Mouse (Mus musculus): ENCODE results near the gene Ninl.
A peak's percentile ranks its signal among the peaks of the same experiment; 100 is the strongest.

Gene Ninl

DNA sequence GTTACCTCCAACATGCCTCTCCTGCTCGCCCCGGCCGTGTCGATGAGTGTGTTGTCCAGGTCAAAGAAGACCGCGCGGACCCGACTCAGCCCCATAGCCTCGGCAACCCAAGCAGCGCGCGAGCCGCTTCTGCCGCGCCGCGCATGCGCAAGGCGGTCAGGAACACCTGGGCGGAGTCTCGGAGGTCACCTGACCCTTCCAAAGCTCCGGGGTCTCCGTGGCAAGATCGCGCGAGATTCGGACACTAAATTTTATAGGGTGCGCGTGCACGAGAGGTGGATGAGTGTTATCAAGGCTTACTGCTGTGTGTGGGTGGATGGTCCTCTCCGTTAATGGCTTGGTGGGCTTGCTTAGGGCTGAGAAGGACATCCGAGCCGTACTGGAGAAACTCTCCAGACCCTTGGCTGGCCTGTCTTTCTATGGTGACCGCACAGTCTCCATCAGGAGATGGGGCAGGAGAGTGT lies at the start of gene Ninl, which contains the start of gene Nanp:
Gene Ninl, minus strand, starts transcription at position 151 of the 464 bp plus-strand sequence.
Gene Nanp, minus strand, starts transcription at position 167 of the 464 bp plus-strand sequence.
- peak; percentile 93 to 97 for DNase-seq (ENCODE audit: low spot score in 2 of 2)

DNA sequence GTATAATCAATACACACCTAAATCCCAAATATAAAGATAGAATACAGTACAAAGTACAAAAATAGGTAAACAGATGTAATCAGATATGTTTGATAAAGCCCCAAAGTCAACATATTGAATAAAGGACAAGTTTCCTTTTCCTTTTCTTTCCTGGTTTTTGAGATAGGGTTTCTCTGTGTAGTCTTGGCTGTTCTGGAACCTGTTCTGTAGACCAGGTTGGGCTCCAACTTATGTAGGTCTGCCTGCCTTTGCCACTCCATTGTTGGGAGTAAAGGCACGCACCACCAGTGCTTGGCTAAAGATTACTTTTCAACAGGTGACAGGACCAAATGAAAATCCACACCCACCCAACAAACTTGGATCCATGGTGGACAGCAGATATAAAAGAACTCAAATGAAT lies 17.5 kb upstream of the Ninl start:
- DNase-seq (ENCODE audit: low spot score in 2 of 2), result no peak

DNA sequence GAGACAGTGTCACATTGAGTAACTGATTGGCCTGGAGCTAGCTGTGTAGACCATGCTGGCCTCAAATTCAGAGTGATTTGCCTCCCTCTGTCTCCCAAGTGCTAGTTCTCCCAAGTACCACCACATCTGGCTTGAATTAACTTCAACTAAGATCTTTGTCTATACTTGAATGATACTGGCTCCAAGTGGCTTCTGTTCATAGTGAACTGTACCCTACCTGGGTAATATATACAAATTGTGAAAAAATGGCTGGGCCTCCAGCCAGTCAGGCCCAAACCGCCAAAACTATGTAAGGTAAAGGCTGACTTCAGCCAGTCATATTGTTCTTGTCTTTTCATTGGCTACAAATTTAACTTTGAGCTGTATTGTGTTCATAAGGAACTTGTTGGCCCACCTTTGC lies 1.2 kb upstream of the Ninl start:
- DNase-seq (ENCODE audit: low spot score in 2 of 2), result no peak

DNA sequence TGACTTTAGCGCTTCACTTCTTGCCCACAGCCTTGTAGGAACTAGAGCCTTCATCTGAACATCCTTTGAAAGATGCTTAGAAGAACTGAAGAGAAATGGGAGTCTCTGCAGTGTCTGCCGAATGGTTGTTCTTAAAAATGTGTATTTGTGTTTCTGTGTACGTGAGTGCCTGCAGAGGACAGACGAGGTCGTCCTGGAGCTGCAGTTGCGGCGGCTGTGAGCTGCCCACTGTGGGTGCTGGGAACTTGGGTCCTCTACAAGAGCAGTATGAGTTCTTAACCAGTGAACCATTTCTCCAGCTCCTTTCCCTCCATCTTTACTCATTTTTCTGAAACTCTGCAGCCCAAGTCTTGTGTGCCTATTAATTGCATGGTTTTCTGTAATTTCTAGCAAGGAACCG lies 544 bp upstream of the Ninl start:
- peak in 1 of 2 experiments; percentile 45 for DNase-seq (ENCODE audit: low spot score in 2 of 2)

DNA sequence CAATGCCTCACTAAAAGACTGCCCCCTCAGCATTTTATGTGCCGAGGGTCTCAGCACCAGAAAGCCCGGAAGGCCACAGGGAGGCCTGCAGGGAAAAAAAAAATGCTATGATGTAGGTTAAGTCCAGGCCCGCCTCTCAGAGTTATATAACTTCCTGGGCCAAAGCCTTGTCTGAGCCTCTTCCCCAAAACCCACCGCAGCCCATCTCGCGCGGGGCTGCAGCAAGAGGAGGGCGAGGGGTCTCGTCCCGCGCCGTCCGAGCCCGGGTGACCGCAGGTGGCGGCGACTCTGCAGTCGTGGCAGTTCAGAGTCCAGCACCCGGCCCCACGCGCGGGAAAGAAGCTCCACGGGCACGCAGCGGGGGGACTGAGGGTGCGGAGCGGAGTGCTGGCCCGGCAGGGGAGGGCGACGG lies 365 bp downstream of the Ninl start:
- DNase-seq (ENCODE audit: low spot score in 2 of 2), result no peak

DNA sequence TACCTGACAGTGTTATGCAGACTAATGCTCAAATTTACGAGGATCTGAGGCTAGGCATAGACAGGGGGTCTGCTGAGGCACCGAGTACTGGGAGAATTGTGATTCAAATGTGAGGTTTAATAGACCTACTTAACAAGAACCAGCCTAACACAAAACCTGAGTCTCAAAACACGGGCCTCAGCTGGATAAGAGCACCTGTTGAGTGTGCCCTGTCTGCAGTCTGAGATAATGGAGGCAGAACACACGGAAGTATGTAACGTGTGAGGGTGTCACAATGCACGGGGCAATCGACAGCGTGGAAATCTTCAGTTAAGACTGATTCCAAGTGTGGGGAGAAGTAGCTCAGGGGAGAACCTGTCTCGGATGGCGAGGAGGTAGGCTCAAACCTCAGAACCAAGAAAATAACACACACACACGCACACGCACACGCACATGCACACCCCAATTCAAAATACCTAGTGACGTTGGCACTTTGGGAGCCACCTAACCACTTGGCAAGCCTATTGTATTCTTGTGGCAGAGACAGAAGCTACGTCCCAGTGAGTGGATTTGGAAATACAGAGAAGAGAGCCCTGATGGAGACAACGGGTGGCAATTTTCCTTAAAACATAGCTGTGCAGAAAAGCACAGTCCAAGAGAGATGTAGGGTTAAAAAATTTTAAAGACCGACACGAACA lies 1.2 kb downstream of the Ninl start:
- DNase-seq (ENCODE audit: low spot score in 2 of 2), result peak; percentile 61 to 64

DNA sequence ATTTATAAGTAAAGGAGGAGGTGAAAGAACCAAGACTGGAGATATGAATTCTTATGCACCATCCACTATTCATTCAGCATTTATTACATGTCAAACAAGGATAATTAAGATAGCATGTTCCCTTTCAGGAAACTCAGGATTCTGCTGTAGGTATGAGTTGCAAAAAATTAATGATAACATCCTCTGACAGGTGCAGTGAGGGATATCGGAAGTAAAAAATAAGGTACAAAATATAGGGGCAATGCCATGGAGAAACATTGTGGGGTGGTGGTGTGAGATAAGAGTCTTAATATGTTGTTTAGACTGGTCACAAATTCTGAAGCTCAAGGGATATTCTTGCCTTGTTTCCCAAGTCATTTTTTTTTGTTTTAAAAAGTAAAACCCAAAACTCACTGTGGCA lies 1.9 kb downstream of the Ninl start:
- DNase-seq (ENCODE audit: low spot score in 2 of 2), result no peak

DNA sequence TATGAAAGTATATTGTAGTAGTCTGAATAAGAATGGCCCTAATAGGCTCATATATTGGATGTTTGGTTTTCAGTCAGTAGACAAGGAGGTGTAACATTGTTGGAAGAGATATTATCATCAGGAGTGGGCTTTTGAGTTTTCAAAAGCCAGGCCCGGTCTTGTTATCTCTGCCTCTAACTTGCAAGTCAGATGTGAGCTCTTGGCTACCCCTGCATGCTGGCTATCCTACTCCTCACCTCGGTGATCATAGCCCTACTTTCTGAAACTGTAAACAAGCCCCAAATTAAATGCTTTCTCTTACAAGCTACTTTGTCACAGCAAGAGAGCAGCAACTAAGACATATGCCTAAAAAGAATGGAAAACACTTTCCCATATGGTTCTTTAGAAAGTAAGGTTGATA lies 2.5 kb downstream of the Ninl start:
- no peak for DNase-seq (ENCODE audit: low spot score in 2 of 2)

DNA sequence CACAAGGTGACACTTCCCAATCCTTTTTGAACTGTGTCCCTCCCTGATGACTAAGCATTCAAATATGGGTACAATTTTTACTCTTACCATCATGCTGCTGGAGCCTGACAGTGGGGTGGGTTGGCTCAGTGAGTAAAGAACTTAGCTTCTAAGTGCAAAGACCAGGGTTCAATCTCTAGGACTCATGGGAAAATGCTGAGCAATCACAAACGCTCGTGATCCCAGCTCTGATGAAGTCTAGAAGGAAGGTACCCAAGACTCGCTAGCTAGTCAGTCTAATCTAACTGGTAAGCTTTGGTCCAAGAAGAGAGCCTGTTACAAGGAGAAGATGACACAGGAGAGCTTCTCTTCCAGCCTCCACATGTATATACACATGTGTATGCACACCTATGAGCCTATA lies 4.7 kb downstream of the Ninl start:
- DNase-seq (ENCODE audit: low spot score in 2 of 2), result no peak

DNA sequence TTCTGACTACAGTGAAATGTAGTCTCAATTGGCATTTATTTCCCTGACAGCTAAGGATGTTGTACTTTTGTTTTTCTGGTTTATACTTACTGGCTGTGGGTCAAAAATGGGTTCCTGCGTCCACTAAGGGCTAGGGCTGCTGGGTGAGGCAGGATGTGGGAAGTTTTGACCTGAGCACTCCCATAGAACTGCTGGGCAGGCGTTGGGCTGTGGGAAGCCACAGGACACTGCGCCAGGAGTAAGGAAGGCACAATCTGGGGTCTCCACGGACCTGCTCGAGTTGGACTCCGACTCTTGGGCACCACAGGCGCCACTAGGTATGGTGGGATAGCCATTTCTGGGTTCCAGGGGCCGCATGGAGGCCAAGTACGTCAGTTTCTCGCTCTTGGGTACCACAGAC lies 18.0 kb downstream of the Ninl start:
- DNase-seq (ENCODE audit: low spot score in 2 of 2), result no peak

DNA sequence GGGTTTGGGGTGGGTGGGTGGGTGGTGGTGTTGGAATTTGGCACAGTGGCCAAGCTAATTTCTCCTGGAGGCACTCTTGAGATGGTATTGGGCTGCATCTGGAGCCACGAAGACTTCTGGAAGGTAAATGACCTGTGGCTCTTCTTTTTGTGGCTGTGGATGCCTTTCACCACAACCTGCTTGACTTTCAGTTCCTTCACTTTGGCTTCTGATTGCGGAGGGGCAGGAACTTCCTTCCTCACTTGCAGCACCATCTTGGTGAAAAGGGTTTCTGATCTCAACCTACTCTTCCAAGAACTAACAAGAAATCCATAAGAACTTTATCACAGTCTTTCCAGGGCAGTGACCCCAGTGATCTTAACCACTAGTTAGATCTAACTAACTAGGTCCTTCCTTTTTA lies 23.9 kb downstream of the Ninl start:
- DNase-seq (ENCODE audit: low spot score in 2 of 2), result no peak

DNA sequence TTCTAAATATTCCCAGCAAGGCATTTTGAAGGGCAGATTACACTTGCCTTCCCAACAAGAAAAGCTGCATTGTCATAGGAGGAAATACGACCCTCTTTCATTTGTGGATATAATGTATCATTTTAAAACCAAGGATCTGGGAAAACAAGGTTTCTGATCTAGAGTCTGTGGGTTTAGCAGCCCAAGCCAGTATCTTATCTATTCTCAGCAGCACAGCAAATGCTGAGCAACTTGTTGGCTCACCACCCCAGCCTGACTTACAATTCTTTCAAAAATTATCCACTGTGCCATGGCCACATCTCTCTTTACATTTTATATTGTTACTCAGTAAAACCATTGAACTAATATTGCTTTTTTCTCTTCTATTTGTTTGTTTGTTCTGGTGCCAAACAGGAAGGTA lies 27.9 kb downstream of the Ninl start:
- DNase-seq (ENCODE audit: low spot score in 2 of 2), result no peak

DNA sequence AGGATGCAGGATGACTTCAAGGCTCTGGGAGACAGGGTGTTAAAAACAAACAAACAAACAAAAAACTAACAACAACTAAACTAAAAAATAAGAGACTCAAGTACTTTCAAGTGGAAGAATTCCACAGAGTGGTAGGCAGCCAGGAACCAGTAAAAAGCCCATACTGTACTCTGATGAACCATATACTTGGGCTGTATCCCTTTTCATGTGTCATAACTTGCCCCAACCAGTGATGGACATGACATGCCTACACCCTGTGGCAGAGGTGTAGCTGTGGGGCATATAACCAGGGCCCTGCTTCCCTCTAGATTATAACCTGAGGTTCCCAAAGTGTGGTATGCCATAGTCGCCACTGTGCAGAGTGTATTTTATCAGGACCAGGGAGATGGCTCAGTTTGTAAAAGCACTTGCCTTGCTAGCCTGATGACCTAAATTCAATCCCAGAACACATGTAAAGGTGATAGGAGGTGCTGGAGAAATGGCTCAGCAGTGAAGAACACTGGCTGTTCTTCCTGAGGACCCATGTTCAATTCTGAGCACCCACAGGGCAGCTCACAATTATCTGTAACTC lies 29.6 kb downstream of the Ninl start:
- DNase-seq (ENCODE audit: low spot score in 2 of 2), result peak in 1 of 2 experiments; percentile 34

DNA sequence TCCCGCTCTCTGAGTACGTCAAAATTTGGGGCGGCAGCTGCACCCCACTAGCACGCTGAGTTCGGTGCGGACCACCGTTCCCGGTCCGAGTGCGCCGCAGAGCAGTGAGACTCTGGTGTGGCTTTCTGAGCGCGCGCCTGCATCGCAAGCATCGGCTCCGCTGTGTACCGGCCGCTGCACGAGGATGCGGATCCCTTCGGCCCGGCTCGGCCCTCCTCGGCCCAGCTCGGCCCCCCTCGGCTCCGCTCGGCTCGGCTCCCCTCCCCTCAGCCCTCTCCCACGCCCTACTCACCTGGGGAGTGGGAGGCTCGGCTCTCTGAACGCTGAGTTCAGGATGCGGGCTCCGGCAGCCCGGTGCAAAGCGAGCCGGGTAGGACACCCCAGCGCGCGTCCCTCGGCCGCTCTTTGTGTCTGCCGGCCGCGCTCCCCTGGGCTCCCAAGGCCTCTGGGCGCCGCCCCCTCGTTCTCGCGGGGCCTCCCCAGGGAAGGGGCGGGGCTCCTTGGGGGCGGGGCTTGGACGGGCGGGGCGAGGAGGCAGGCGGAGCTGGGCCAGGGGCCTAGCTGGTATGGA lies 30.2 kb downstream of the Ninl start:
- peak; percentile 81 to 87 for DNase-seq (ENCODE audit: low spot score in 2 of 2)

DNA sequence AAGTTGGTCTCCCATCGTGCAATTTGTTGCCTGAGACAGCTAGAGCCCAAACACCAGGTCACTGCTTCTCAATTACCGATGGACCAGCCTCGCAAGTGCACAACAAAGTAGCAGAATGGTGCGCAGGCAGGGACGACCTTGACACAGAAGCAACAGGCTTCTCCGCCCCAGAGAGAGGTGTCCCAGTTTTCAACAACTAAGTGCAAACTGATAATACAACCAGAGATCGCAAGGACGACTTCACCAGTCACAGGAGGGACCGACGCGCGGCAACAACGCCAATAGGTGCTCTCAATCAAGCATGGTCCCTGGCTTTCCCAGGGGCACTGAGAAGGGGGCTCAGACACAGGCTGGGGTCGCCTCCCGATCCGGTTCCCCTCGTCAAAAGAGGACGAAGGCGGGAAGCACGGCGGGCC lies 30.7 kb downstream of the Ninl start:
- no peak for DNase-seq (ENCODE audit: low spot score in 2 of 2)

DNA sequence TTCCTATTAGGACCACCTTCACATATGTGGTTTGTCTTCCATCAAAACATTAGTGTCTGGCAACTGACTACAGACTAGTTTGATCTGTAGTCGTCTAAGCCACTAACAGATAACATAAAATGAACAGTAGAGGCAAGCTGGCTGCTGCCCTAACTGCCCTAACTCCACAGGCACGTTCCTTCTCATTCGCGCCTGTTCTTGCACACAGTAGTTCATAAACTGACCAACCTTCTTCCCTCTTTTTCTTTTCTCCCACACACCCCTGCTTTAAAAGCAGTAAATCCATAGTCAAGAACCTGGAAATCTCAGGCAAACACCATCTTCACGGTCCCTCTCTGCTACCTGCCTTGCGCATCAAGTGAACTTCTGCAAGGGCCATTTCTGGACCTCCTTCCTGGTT lies 31.2 kb downstream of the Ninl start:
- DNase-seq (ENCODE audit: low spot score in 2 of 2), result no peak

DNA sequence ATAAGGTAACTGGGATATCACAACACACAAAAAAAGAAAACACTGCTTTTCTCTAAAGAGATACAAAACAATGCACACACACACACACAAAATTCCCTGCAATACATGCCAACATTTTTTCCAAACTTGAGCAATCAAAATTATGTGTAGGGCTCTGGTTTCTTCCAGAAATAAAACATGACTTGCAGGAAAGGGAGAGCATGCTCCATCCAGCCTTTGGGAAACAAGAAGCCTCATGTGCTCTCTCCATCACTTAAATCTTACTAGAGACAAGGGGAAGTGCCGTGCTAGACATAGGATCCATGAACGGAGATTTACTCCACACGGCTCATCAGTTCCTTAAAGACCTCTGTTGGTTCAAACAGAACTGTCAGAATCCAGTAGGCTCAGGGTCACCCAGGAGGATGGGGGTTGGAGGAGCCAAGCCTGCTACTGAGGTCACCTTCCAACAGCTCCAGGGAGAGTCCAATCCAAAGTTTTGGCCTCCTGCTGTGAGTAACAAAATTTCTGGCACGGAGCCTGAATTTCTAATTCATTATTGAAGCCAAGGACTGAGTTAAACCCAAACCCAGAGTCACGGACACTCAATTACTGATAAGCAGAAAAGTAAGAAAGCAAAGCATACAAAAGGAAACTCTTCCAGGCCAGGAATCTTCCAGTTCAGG lies 32.8 kb downstream of the Ninl start:
- no peak for DNase-seq (ENCODE audit: low spot score in 2 of 2)

DNA sequence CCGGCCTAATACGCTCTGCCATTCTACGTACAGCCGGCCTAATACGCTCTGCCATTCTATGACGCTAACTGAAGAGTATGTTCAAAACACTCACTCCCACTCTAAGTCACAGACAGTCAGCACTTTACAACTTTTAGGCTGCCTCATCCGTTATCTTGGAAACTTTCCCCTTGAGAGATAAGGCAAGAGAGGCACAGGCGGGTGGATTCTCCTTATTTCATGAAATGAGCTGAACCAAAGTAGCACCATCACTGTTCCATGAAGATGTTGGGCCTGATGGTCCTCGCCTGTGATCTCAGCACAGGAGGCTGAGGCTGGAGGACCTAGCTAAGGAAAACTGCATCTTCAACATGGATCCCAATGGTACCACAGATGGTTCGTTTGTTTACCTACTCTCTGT lies 34.8 kb downstream of the Ninl start:
- DNase-seq (ENCODE audit: low spot score in 2 of 2), result no peak

DNA sequence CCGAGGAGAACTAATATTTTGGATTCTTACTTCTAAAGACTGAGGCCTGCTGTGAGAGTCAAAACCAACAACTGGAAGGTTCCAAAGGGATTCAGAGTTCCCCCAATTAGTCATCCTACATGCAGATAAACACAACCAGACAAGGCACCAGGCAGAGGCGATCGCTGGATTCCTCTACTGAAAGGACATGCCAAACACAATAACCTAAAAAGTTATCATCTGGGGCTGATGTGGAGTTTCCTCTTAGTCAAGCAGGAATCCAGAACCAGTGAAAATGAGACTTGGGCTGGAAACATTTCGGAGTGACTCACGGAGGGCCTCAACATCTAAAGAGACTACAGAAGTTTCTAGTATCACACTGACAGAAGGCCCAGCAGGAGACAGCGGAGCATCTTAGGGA lies 35.4 kb downstream of the Ninl start:
- DNase-seq (ENCODE audit: low spot score in 2 of 2), result no peak

DNA sequence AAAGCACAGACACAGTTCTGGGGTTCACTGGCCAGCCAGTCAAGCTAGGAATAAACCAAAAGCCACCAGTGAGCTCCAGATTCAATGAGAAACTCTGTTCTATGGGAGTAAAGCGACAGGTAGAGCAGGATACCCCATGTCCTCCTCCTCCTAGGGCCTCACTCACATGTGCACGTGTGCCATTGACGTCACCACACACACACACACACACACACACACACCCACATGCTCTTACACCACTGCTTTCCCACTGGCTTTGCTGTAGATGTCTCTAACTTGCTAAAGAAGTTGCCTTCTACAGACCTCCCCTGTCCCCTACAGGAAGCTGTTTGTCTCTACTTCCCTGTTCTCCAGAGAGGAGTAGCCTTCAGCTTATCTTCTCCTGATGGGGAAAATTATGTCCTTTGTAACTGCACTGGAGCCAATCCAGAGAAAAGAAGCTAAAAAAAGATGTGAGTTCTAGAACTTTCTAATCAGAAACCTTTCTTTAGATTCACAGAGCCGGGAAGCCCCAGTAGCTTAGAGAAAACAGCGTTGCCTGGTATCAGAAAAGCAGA lies 37.5 kb downstream of the Ninl start:
- no peak for DNase-seq (ENCODE audit: low spot score in 2 of 2)

DNA sequence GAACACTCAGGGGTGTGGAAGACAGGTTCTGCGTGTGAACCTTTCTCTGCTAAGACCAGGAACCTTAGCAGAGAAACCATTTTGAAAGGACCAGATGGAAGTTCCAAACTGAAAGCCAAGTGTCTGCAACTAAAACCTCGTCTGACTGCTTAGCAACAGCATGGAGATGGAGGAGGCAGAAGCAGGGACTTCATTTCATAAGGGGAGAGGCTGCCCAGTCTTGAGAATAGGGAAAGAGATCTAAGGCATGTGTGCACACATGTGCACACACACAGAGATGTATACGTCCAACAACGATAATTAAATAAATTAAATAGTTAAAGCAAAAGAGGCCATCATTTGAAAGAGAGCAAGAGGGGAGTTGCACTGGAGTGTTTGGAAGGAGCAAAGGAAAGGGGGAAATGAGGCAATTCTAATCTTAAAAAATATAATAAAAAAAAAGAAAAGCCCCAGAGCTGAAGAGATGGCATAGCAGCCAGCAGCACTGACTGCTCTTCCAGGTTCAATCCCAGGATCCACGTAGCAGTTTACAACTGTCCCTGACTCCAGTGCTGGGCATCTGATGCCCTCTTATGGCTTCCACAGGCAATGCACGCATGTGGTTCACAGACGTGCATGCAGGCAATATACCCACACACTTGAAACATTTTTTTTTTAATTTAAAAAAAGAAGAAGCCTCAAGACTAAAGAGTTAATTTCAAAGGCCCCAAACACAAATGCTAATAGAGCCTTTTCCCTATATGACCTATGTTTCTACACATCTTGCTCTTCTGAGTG lies 38.6 kb downstream of the Ninl start:
- peak in 1 of 2 experiments; percentile 58 for DNase-seq (ENCODE audit: low spot score in 2 of 2)

DNA sequence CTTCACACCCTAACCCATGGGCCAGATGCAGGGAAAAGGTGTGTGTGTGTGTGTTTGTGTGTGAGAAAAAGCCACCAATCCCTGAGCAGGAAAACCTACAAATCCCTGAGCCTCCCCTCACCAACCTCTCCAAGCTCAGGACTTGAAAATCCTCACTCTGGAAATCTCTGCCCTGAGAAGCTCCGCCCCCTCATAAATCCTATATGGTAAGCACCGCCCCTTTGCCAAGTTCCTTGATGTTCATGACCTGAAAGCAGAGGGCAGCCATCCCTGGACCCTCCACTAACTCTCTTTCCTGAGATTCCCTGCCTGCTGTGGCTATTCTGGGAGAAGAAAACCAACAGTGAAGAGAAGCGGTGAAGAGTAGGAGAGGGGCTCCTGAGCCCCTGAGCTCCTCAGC lies 40.2 kb downstream of the Ninl start:
- no peak for DNase-seq (ENCODE audit: low spot score in 2 of 2)

Measured in spleen, postnatal 10 days (tissue).